Comparison of ENCODE assay signal across 9 mouse cellular contexts in genomic region chr16:33583333-33583732, GRCm38 (mm10).
A peak's percentile ranks its signal among the peaks of the same experiment; 100 is the strongest.
DNase-seq lines count a peak whose midpoint lies in the region; ATAC-seq and TF ChIP-seq lines count a peak whose summit lies in the region.
"Had no signal": no experiment of that assay in that cellular context is flagged by ENCODE, and none has a peak within 500 bp of the region (broad histone marks: within the 10 kb centered on the region; RNA-seq: fewer than 3 reads in every experiment).

No protein-coding gene starts in this region.

- H3K9me3 ChIP-seq in MEL (replicated peaks; ENCODE audit: insufficient read depth, low read length) = no peaks in the 10 kb centered on the region
- no peaks in the 10 kb centered on the region for H3K9me3 ChIP-seq in forebrain, embryonic 12.5 days
- no peaks in the 10 kb centered on the region for H3K9me3 ChIP-seq in liver, embryonic 13.5 days (replicated peaks)

- H3K4me1 ChIP-seq in kidney, adult 2 months (ENCODE audit: control insufficient read depth, insufficient read depth, low read length) = peaks cover 5% of the 10 kb centered on the region; the same call in 1 of the 2 replicates
- no peaks in the 10 kb centered on the region for H3K4me1 ChIP-seq in MEL (ENCODE audit: control insufficient read depth in 1 of 2, insufficient read depth in 2 of 2, low read length in 2 of 2)
- H3K4me1 ChIP-seq in forebrain, embryonic 12.5 days = peaks cover 44% of the 10 kb centered on the region
- peaks cover 5% of the 10 kb centered on the region for H3K4me1 ChIP-seq in liver, embryonic 13.5 days (replicated peaks)

- no peak for TF ChIP-seq RAD21 in MEL (IDR thresholded peaks at IDR 0.05; ENCODE audit: low read depth, low read length)

- H3K9ac ChIP-seq in MEL (ENCODE audit: control insufficient read depth, low read depth, low read length, poor library complexity, severe bottlenecking) = no peak overlapping the region
- no peak overlapping the region for H3K9ac ChIP-seq in forebrain, embryonic 12.5 days
- no peak overlapping the region for H3K9ac ChIP-seq in liver, embryonic 13.5 days

- ATAC-seq in forebrain, embryonic 12.5 days (ENCODE audit: low FRiP score) = no peak
- no peak for ATAC-seq in liver, embryonic 13.5 days (ENCODE audit: low read depth)

- no peaks in the 10 kb centered on the region for H3K79me2 ChIP-seq in MEL (ENCODE audit: control insufficient read depth, insufficient read depth, low read length, poor library complexity)

- DNase-seq in kidney, adult 2 months = no peak
- no peak for DNase-seq in kidney, postnatal 14 days
- DNase-seq in MEL (ENCODE audit: low read depth, low spot score) = no peak
- no peak for DNase-seq in liver, embryonic 13.5 days
- DNase-seq in left cerebral cortex, postnatal 4 days = no peak
- DNase-seq in cerebellum, postnatal 25 days = no peak
- no peak for DNase-seq in left cerebral cortex, postnatal 25 days (ENCODE audit: low spot score in 2 of 2)

- H3K27me3 ChIP-seq in kidney, adult 2 months (replicated peaks; ENCODE audit: control insufficient read depth, insufficient read depth, low read length) = no peaks in the 10 kb centered on the region
- H3K27me3 ChIP-seq in MEL (ENCODE audit: control insufficient read depth in 1 of 2, insufficient read depth in 2 of 2, low read length in 2 of 2) = peaks cover 2 to 3% of the 10 kb centered on the region in 2 experiments
- H3K27me3 ChIP-seq in forebrain, embryonic 12.5 days = no peaks in the 10 kb centered on the region
- H3K27me3 ChIP-seq in liver, embryonic 13.5 days = peaks cover 20% of the 10 kb centered on the region

- TF ChIP-seq EP300 in MEL (IDR thresholded peaks at IDR 0.05; ENCODE audit: low read depth in 1 of 2, low read length in 2 of 2) = no peak

- no peaks in the 10 kb centered on the region for H3K36me3 ChIP-seq in kidney, adult 2 months (ENCODE audit: control insufficient read depth, insufficient read depth, low read length)
- H3K36me3 ChIP-seq in MEL (ENCODE audit: control insufficient read depth in 1 of 2, insufficient read depth in 2 of 2, low read length in 2 of 2) = no peaks in the 10 kb centered on the region
- no peaks in the 10 kb centered on the region for H3K36me3 ChIP-seq in forebrain, embryonic 12.5 days (replicated peaks)
- H3K36me3 ChIP-seq in liver, embryonic 13.5 days = no peaks in the 10 kb centered on the region

- 54% methylated on average over 3 of the region's 3 CpGs for WGBS in kidney, adult 2 months
- 80% methylated on average over 3 of the region's 3 CpGs for WGBS in forebrain, embryonic 12.5 days
- WGBS in liver, embryonic 13.5 days (ENCODE audit: insufficient replicate concordance) = 16% methylated on average over 3 of the region's 3 CpGs

- no peak for TF ChIP-seq POLR2A in kidney, adult 2 months (IDR thresholded peaks at IDR 0.05; ENCODE audit: low read depth, low read length)
- TF ChIP-seq POLR2A in MEL (IDR thresholded peaks at IDR 0.05; ENCODE audit: control insufficient read depth in 1 of 2, insufficient read depth in 1 of 2, low read depth in 1 of 2, low read length in 2 of 2, poor library complexity in 1 of 2) = no peak

- no peak for TF ChIP-seq CTCF in kidney, adult 2 months (conservative IDR thresholded peaks at IDR 0.05; ENCODE audit: insufficient read depth, insufficient read length, low read depth, low read length)
- no peak for TF ChIP-seq CTCF in MEL (IDR thresholded peaks at IDR 0.05 in 2 of 3, conservative IDR thresholded peaks at IDR 0.05 in 1 of 3; ENCODE audit: control insufficient read depth in 1 of 3, insufficient read depth in 1 of 3, low read depth in 2 of 3, low read length in 3 of 3, poor library complexity in 1 of 3, severe bottlenecking in 1 of 3)

- intact Hi-C loops in left cerebral cortex, postnatal 4 days (cut with DNase I) = no loop called here
- intact Hi-C loops in left cerebral cortex, postnatal 25 days (cut with DNase I) = no loop called here

- 0 out of 2 replicates have a peak overlapping the region, but pooled peaks have one; percentile 1 for H3K4me3 ChIP-seq in kidney, adult 2 months (ENCODE audit: insufficient read depth, low read depth, low read length)
- no peak overlapping the region for H3K4me3 ChIP-seq in MEL (ENCODE audit: control insufficient read depth in 1 of 2, insufficient read depth in 1 of 2, low read depth in 2 of 2, low read length in 2 of 2)
- H3K4me3 ChIP-seq in forebrain, embryonic 12.5 days (replicated peaks) = no peak overlapping the region
- H3K4me3 ChIP-seq in liver, embryonic 13.5 days (replicated peaks) = no peak overlapping the region
- H3K4me3 ChIP-seq: myocyte had no signal

- peak overlapping the region; percentile 85 for H3K27ac ChIP-seq in kidney, adult 2 months (ENCODE audit: insufficient read depth, low read depth, low read length)
- H3K27ac ChIP-seq in MEL (ENCODE audit: control insufficient read depth, low read depth, low read length) = no peak overlapping the region
- H3K27ac ChIP-seq in forebrain, embryonic 12.5 days = peak overlapping the region; percentile 88
- H3K27ac ChIP-seq in liver, embryonic 13.5 days = peak overlapping the region; percentile 23; the same call in 1 of the 2 replicates

- H3K4me2 ChIP-seq in forebrain, embryonic 12.5 days = no peak overlapping the region; the same call in 1 of the 2 replicates
- H3K4me2 ChIP-seq in liver, embryonic 13.5 days = peak overlapping the region; percentile 47; the same call in 1 of the 2 replicates

TF ChIP-seq in MEL, 35 proteins besides CTCF, POLR2A, EP300 and RAD21:
- TF ChIP-seq MEF2A (IDR thresholded peaks at IDR 0.05; ENCODE audit: extremely low read depth, insufficient replicate concordance, low read depth, low read length, poor library complexity, severe bottlenecking) = no peak
- TF ChIP-seq NRF1 (IDR thresholded peaks at IDR 0.05; ENCODE audit: insufficient read depth, low read depth, low read length, poor library complexity, severe bottlenecking) = no peak
- TF ChIP-seq RCOR1 (IDR thresholded peaks at IDR 0.05; ENCODE audit: low read depth, low read length) = peak; percentile 97
